Mouse (Mus musculus): ENCODE results near the gene Zfp771. TPM values are rescaled to one million over a fixed set of nuclear protein-coding genes. Genes with fewer than 3 reads are reported as not detected.

The Zfp771 gene
- polyA plus RNA-seq, 1 experiment from 2014 or later, result 53.2 TPM

- peak overlapping the region; percentile 36 for H3K4me2 ChIP-seq (ENCODE audit: low read depth)
- H3K4me1 ChIP-seq (ENCODE audit: control insufficient read depth, insufficient read depth, low read length), result no peaks in the 10 kb centered on the region
- peak overlapping the region; percentile 36 for H3K9ac ChIP-seq (ENCODE audit: low read length)
- H3K9me3 ChIP-seq (ENCODE audit: control insufficient read depth, low read length), result no peaks in the 10 kb centered on the region
- H3K27me3 ChIP-seq (ENCODE audit: control insufficient read depth, insufficient read depth, low read length), result 0 out of 2 replicates have a peak, but pooled peaks cover 2% of the 10 kb centered on the region
- ATAC-seq (ENCODE audit: insufficient read depth, low FRiP score, low TSS enrichment) (no peak), DNase-seq (ENCODE audit: low spot score) (peak; percentile 67)
- H3K36me3 ChIP-seq (ENCODE audit: control insufficient read depth, insufficient read depth, low read length), result no peaks in the 10 kb centered on the region
- peak overlapping the region; percentile 13; the same call in 1 of the 2 replicates for H3K4me3 ChIP-seq (ENCODE audit: low read depth, low read length)
- WGBS, result 22% methylated on average over 33 of the region's 33 CpGs
- H3K27ac ChIP-seq (ENCODE audit: low read depth, low read length), result no peak overlapping the region
Observed at GRCm38 (mm10) chr7:127214981-127215871, 28.8 kb upstream of the Zfp771 start.

- H3K9me3 ChIP-seq (ENCODE audit: control insufficient read depth, low read length), result no peaks in the 10 kb centered on the region
- WGBS, result 89% methylated on average over 5 of the region's 5 CpGs
- no peaks in the 10 kb centered on the region for H3K36me3 ChIP-seq (ENCODE audit: control insufficient read depth, insufficient read depth, low read length)
- no peak for DNase-seq (ENCODE audit: low spot score)
- H3K4me3 ChIP-seq (ENCODE audit: low read depth, low read length), result no peak overlapping the region
- no peak for ATAC-seq (ENCODE audit: insufficient read depth, low FRiP score, low TSS enrichment)
- no peaks in the 10 kb centered on the region for H3K4me1 ChIP-seq (ENCODE audit: control insufficient read depth, insufficient read depth, low read length)
- 0 out of 2 replicates have a peak, but pooled peaks cover 2% of the 10 kb centered on the region for H3K27me3 ChIP-seq (ENCODE audit: control insufficient read depth, insufficient read depth, low read length)
- no peak overlapping the region for H3K27ac ChIP-seq (ENCODE audit: low read depth, low read length)
- no peak overlapping the region for H3K9ac ChIP-seq (ENCODE audit: low read length)
- H3K4me2 ChIP-seq (ENCODE audit: low read depth), result no peak overlapping the region
Observed at GRCm38 (mm10) chr7:127216307-127216706, 27.8 kb upstream of the Zfp771 start.

- DNase-seq (ENCODE audit: low spot score) (no peak), ATAC-seq (ENCODE audit: insufficient read depth, low FRiP score, low TSS enrichment) (no peak)
- WGBS, result 82% methylated on average over 6 of the region's 6 CpGs
- Histone ChIP-seq H3K9ac (ENCODE audit: low read length) (no peak overlapping the region), H3K9me3 (ENCODE audit: control insufficient read depth, low read length) (no peaks in the 10 kb centered on the region), H3K27ac (ENCODE audit: low read depth, low read length) (no peak overlapping the region), H3K4me2 (ENCODE audit: low read depth) (no peak overlapping the region), H3K27me3 (ENCODE audit: control insufficient read depth, insufficient read depth, low read length) (0 out of 2 replicates have a peak, but pooled peaks cover 2% of the 10 kb centered on the region), H3K4me3 (ENCODE audit: low read depth, low read length) (no peak overlapping the region), H3K4me1 (ENCODE audit: control insufficient read depth, insufficient read depth, low read length) (no peaks in the 10 kb centered on the region), H3K36me3 (ENCODE audit: control insufficient read depth, insufficient read depth, low read length) (no peaks in the 10 kb centered on the region)
Observed at GRCm38 (mm10) chr7:127217475-127217874, 26.6 kb upstream of the Zfp771 start.

GRCm38 (mm10) chr7:127217901-127218642 is 26.0 kb upstream of the Zfp771 start:
- WGBS, result 81% methylated on average over 10 of the region's 10 CpGs
- Histone ChIP-seq H3K36me3 (ENCODE audit: control insufficient read depth, insufficient read depth, low read length) (no peaks in the 10 kb centered on the region), H3K4me3 (ENCODE audit: low read depth, low read length) (no peak overlapping the region), H3K9me3 (ENCODE audit: control insufficient read depth, low read length) (no peaks in the 10 kb centered on the region), H3K27me3 (ENCODE audit: control insufficient read depth, insufficient read depth, low read length) (0 out of 2 replicates have a peak, but pooled peaks cover 2% of the 10 kb centered on the region), H3K4me2 (ENCODE audit: low read depth) (no peak overlapping the region), H3K27ac (ENCODE audit: low read depth, low read length) (no peak overlapping the region), H3K4me1 (ENCODE audit: control insufficient read depth, insufficient read depth, low read length) (no peaks in the 10 kb centered on the region), H3K9ac (ENCODE audit: low read length) (no peak overlapping the region)
- DNase-seq (ENCODE audit: low spot score) (no peak), ATAC-seq (ENCODE audit: insufficient read depth, low FRiP score, low TSS enrichment) (no peak)

- Histone ChIP-seq H3K4me2 (ENCODE audit: low read depth) (no peak overlapping the region), H3K27ac (ENCODE audit: low read depth, low read length) (no peak overlapping the region), H3K9me3 (ENCODE audit: control insufficient read depth, low read length) (no peaks in the 10 kb centered on the region), H3K9ac (ENCODE audit: low read length) (no peak overlapping the region), H3K4me1 (ENCODE audit: control insufficient read depth, insufficient read depth, low read length) (no peaks in the 10 kb centered on the region), H3K36me3 (ENCODE audit: control insufficient read depth, insufficient read depth, low read length) (no peaks in the 10 kb centered on the region), H3K27me3 (ENCODE audit: control insufficient read depth, insufficient read depth, low read length) (0 out of 2 replicates have a peak, but pooled peaks cover 2% of the 10 kb centered on the region), H3K4me3 (ENCODE audit: low read depth, low read length) (no peak overlapping the region)
- ATAC-seq (ENCODE audit: insufficient read depth, low FRiP score, low TSS enrichment) (no peak), DNase-seq (ENCODE audit: low spot score) (no peak)
- 94% methylated on average over 4 of the region's 4 CpGs for WGBS
Observed at GRCm38 (mm10) chr7:127218670-127219069, 25.4 kb upstream of the Zfp771 start.

GRCm38 (mm10) chr7:127220440-127220839 is 23.6 kb upstream of the Zfp771 start:
- peaks cover 2% of the 10 kb centered on the region; the same call in 1 of the 2 replicates for H3K36me3 ChIP-seq (ENCODE audit: control insufficient read depth, insufficient read depth, low read length)
- H3K9me3 ChIP-seq (ENCODE audit: control insufficient read depth, low read length), result no peaks in the 10 kb centered on the region
- no peak overlapping the region for H3K27ac ChIP-seq (ENCODE audit: low read depth, low read length)
- H3K4me2 ChIP-seq (ENCODE audit: low read depth), result no peak overlapping the region
- no peak overlapping the region for H3K4me3 ChIP-seq (ENCODE audit: low read depth, low read length)
- 88% methylated on average over 6 of the region's 6 CpGs for WGBS
- ATAC-seq (ENCODE audit: insufficient read depth, low FRiP score, low TSS enrichment) (no peak), DNase-seq (ENCODE audit: low spot score) (no peak)
- no peaks in the 10 kb centered on the region for H3K4me1 ChIP-seq (ENCODE audit: control insufficient read depth, insufficient read depth, low read length)
- no peak overlapping the region for H3K9ac ChIP-seq (ENCODE audit: low read length)
- H3K27me3 ChIP-seq (ENCODE audit: control insufficient read depth, insufficient read depth, low read length), result no peaks in the 10 kb centered on the region

- Histone ChIP-seq H3K9ac (ENCODE audit: low read length) (no peak overlapping the region), H3K9me3 (ENCODE audit: control insufficient read depth, low read length) (no peaks in the 10 kb centered on the region), H3K4me3 (ENCODE audit: low read depth, low read length) (no peak overlapping the region), H3K4me2 (ENCODE audit: low read depth) (no peak overlapping the region), H3K27me3 (ENCODE audit: control insufficient read depth, insufficient read depth, low read length) (no peaks in the 10 kb centered on the region), H3K27ac (ENCODE audit: low read depth, low read length) (no peak overlapping the region), H3K4me1 (ENCODE audit: control insufficient read depth, insufficient read depth, low read length) (no peaks in the 10 kb centered on the region), H3K36me3 (ENCODE audit: control insufficient read depth, insufficient read depth, low read length) (peaks cover 2% of the 10 kb centered on the region; the same call in 1 of the 2 replicates)
- ATAC-seq (ENCODE audit: insufficient read depth, low FRiP score, low TSS enrichment) (no peak), DNase-seq (ENCODE audit: low spot score) (no peak)
- 97% methylated on average over 3 of the region's 3 CpGs for WGBS
Observed at GRCm38 (mm10) chr7:127223106-127223505, 21.0 kb upstream of the Zfp771 start.

- Histone ChIP-seq H3K4me1 (ENCODE audit: control insufficient read depth, insufficient read depth, low read length) (no peaks in the 10 kb centered on the region), H3K4me2 (ENCODE audit: low read depth) (no peak overlapping the region), H3K4me3 (ENCODE audit: low read depth, low read length) (no peak overlapping the region), H3K27ac (ENCODE audit: low read depth, low read length) (no peak overlapping the region), H3K9ac (ENCODE audit: low read length) (no peak overlapping the region), H3K27me3 (ENCODE audit: control insufficient read depth, insufficient read depth, low read length) (no peaks in the 10 kb centered on the region), H3K36me3 (ENCODE audit: control insufficient read depth, insufficient read depth, low read length) (peaks cover 2% of the 10 kb centered on the region; the same call in 1 of the 2 replicates), H3K9me3 (ENCODE audit: control insufficient read depth, low read length) (no peaks in the 10 kb centered on the region)
- WGBS, result 85% methylated on average over 6 of the region's 6 CpGs
- ATAC-seq (ENCODE audit: insufficient read depth, low FRiP score, low TSS enrichment) (no peak), DNase-seq (ENCODE audit: low spot score) (no peak)
Observed at GRCm38 (mm10) chr7:127223515-127224478, 20.3 kb upstream of the Zfp771 start.

Measured in neural tube, embryonic 11.5 days (tissue).